Mouse (Mus musculus): Measurements from ENCODE around the gene Gtf2ird2. TPM values are rescaled to one million over a fixed set of nuclear protein-coding genes. Genes with fewer than 3 reads are reported as not detected.

The Gtf2ird2 gene
- polyA plus RNA-seq, 1 experiment from 2014 or later, result 4.4 TPM

- no peaks in the 10 kb centered on the region for H3K27me3 ChIP-seq (replicated peaks; ENCODE audit: insufficient read depth, low read length)
- no peak overlapping the region for H3K4me2 ChIP-seq (replicated peaks; ENCODE audit: low read depth, low read length)
- DNase-seq (ENCODE audit: low spot score) (no peak), ATAC-seq (no peak)
- no peak overlapping the region for H3K27ac ChIP-seq (ENCODE audit: low read length)
- H3K4me1 ChIP-seq (ENCODE audit: insufficient read depth, low read depth, low read length), result no peaks in the 10 kb centered on the region
- WGBS, result 93% methylated on average over 8 of the region's 8 CpGs
- 0 out of 2 replicates have a peak, but pooled peaks cover 4% of the 10 kb centered on the region for H3K36me3 ChIP-seq (ENCODE audit: insufficient read depth, low read length)
- TF ChIP-seq CTCF (IDR thresholded peaks at IDR 0.05) (no peak), EP300 (IDR thresholded peaks at IDR 0.05) (no peak)
- H3K9me3 ChIP-seq (ENCODE audit: low read length), result no peaks in the 10 kb centered on the region
- H3K9ac ChIP-seq (replicated peaks; ENCODE audit: low read depth), result no peak overlapping the region
- no peak overlapping the region for H3K4me3 ChIP-seq (ENCODE audit: low read depth, low read length)
Observed at GRCm38 (mm10) chr5:134144986-134145385, 38.8 kb upstream of the Gtf2ird2 start.

DNA sequence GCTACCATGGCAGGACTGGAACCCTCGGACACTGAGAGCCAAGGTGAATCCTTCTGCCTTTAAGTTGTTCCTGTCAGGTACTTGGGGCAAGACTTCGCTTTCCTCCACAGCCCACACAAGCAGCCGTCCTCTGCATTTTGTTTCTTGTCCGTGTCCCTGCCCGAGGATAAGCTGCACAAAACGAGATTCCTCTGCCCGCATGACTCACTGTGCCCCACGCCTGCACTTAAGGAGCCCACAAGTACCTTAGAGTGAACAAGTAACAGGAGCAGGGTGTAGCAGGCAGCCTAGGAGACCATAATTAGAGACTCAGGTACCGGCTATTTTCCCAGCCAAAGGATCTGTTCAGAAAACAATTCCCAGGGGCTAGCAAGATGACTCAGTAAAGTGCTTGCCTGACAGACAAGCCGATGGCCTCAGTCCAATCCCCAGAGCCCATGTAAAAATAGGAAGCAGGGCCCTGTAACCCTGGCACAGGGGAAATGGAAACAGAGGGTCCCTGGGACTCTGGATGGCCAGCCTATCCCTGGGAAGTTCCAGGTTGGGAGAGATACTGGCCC lies 36.5 kb upstream of the Gtf2ird2 start:
- Histone ChIP-seq H3K4me1 (ENCODE audit: insufficient read depth, low read depth, low read length) (no peaks in the 10 kb centered on the region), H3K36me3 (ENCODE audit: insufficient read depth, low read length) (0 out of 2 replicates have a peak, but pooled peaks cover 4% of the 10 kb centered on the region), H3K4me2 (replicated peaks; ENCODE audit: low read depth, low read length) (no peak overlapping the region), H3K27me3 (replicated peaks; ENCODE audit: insufficient read depth, low read length) (no peaks in the 10 kb centered on the region), H3K9me3 (ENCODE audit: low read length) (no peaks in the 10 kb centered on the region), H3K27ac (ENCODE audit: low read length) (peak overlapping the region; percentile 79), H3K9ac (replicated peaks; ENCODE audit: low read depth) (no peak overlapping the region), H3K4me3 (ENCODE audit: low read depth, low read length) (no peak overlapping the region)
- DNase-seq (ENCODE audit: low spot score), result peak; percentile 87
- WGBS, result 51% methylated on average over 10 of the region's 10 CpGs
- peak; percentile 98 for ATAC-seq
- TF ChIP-seq CTCF (IDR thresholded peaks at IDR 0.05) (no peak), EP300 (IDR thresholded peaks at IDR 0.05) (no peak)

GRCm38 (mm10) chr5:134148153-134148552 lies 35.7 kb upstream of the Gtf2ird2 start:
- DNase-seq (ENCODE audit: low spot score) (no peak), ATAC-seq (no peak)
- H3K4me3 ChIP-seq (ENCODE audit: low read depth, low read length), result no peak overlapping the region
- H3K9me3 ChIP-seq (ENCODE audit: low read length), result no peaks in the 10 kb centered on the region
- 0 out of 2 replicates have a peak, but pooled peaks cover 4% of the 10 kb centered on the region for H3K36me3 ChIP-seq (ENCODE audit: insufficient read depth, low read length)
- no peaks in the 10 kb centered on the region for H3K27me3 ChIP-seq (replicated peaks; ENCODE audit: insufficient read depth, low read length)
- no peak overlapping the region for H3K4me2 ChIP-seq (replicated peaks; ENCODE audit: low read depth, low read length)
- H3K4me1 ChIP-seq (ENCODE audit: insufficient read depth, low read depth, low read length), result no peaks in the 10 kb centered on the region
- H3K27ac ChIP-seq (ENCODE audit: low read length), result 0 out of 2 replicates have a peak overlapping the region, but pooled peaks have one; percentile 79
- no peak for TF ChIP-seq CTCF (IDR thresholded peaks at IDR 0.05)
- no peak for TF ChIP-seq EP300 (IDR thresholded peaks at IDR 0.05)
- H3K9ac ChIP-seq (replicated peaks; ENCODE audit: low read depth), result no peak overlapping the region
- WGBS, result 77% methylated on average over 4 of the region's 4 CpGs

- no peak for ATAC-seq
- no peak overlapping the region for H3K9ac ChIP-seq (replicated peaks; ENCODE audit: low read depth)
- 0 out of 2 replicates have a peak, but pooled peaks cover 4% of the 10 kb centered on the region for H3K36me3 ChIP-seq (ENCODE audit: insufficient read depth, low read length)
- H3K27me3 ChIP-seq (replicated peaks; ENCODE audit: insufficient read depth, low read length), result no peaks in the 10 kb centered on the region
- no peak overlapping the region for H3K4me2 ChIP-seq (replicated peaks; ENCODE audit: low read depth, low read length)
- H3K27ac ChIP-seq (ENCODE audit: low read length), result no peak overlapping the region
- H3K4me1 ChIP-seq (ENCODE audit: insufficient read depth, low read depth, low read length), result no peaks in the 10 kb centered on the region
- 59% methylated on average over 11 of the region's 11 CpGs for WGBS
- DNase-seq (ENCODE audit: low spot score), result no peak
- H3K4me3 ChIP-seq (ENCODE audit: low read depth, low read length), result no peak overlapping the region
- no peaks in the 10 kb centered on the region for H3K9me3 ChIP-seq (ENCODE audit: low read length)
- TF ChIP-seq EP300 (IDR thresholded peaks at IDR 0.05) (no peak), CTCF (IDR thresholded peaks at IDR 0.05) (no peak)
Observed at GRCm38 (mm10) chr5:134151895-134152294, 31.9 kb upstream of the Gtf2ird2 start.

DNA sequence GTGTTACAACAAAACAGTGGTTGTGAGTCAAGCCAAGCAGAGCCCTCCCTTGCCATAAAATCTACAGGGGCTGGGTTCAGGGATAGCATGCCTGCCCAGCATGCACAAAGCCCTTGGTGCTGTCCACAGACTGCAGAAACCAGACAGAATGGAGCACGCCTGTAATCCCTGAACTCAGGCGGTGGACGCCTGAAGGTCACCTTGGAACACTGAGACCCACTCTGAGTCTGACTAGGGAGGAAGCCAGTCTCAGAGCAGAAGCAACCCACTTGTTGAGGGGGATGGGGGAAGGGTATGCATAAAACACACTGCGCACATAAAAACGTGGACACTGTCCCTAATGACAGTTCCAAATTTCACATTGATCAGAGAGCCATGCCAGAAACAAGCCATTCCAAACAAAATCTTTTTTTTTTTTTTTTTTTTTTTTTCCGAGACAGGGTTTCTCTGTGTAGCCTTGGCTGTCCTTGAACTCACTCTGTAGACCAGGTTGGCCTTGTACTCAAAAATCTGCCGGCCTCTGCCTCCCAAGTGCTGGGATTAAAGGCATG lies 27.8 kb upstream of the Gtf2ird2 start:
- Histone ChIP-seq H3K27me3 (replicated peaks; ENCODE audit: insufficient read depth, low read length) (no peaks in the 10 kb centered on the region), H3K36me3 (ENCODE audit: insufficient read depth, low read length) (no peaks in the 10 kb centered on the region; the same call in 1 of the 2 replicates), H3K4me2 (replicated peaks; ENCODE audit: low read depth, low read length) (no peak overlapping the region), H3K9me3 (ENCODE audit: low read length) (no peaks in the 10 kb centered on the region), H3K9ac (replicated peaks; ENCODE audit: low read depth) (no peak overlapping the region), H3K4me3 (ENCODE audit: low read depth, low read length) (no peak overlapping the region), H3K27ac (ENCODE audit: low read length) (no peak overlapping the region), H3K4me1 (ENCODE audit: insufficient read depth, low read depth, low read length) (no peaks in the 10 kb centered on the region)
- WGBS, result 92% methylated on average over 6 of the region's 7 CpGs
- DNase-seq (ENCODE audit: low spot score) (no peak), ATAC-seq (no peak)
- no peak for TF ChIP-seq EP300 (IDR thresholded peaks at IDR 0.05)
- TF ChIP-seq CTCF (IDR thresholded peaks at IDR 0.05), result no peak

- DNase-seq (ENCODE audit: low spot score), result no peak
- WGBS, result 33% methylated on average over 5 of the region's 5 CpGs
Observed at GRCm38 (mm10) chr5:134164688-134165087, 19.1 kb upstream of the Gtf2ird2 start.

More at GRCm38 (mm10) chr5:134164688-134165087, 19.1 kb upstream of the Gtf2ird2 start:
- Histone ChIP-seq H3K4me1 (ENCODE audit: insufficient read depth, low read depth, low read length) (no peaks in the 10 kb centered on the region), H3K9me3 (ENCODE audit: low read length) (no peaks in the 10 kb centered on the region), H3K27me3 (replicated peaks; ENCODE audit: insufficient read depth, low read length) (no peaks in the 10 kb centered on the region), H3K36me3 (ENCODE audit: insufficient read depth, low read length) (peaks cover 5% of the 10 kb centered on the region; the same call in 1 of the 2 replicates), H3K4me3 (ENCODE audit: low read depth, low read length) (no peak overlapping the region), H3K9ac (replicated peaks; ENCODE audit: low read depth) (no peak overlapping the region), H3K4me2 (replicated peaks; ENCODE audit: low read depth, low read length) (no peak overlapping the region), H3K27ac (ENCODE audit: low read length) (no peak overlapping the region)
- no peak for TF ChIP-seq CTCF (IDR thresholded peaks at IDR 0.05)
- TF ChIP-seq EP300 (IDR thresholded peaks at IDR 0.05), result no peak
- no peak; the same call in 1 of the 2 replicates for ATAC-seq

All from lung, postnatal 0 days (tissue).